In the genomic region with DNA sequence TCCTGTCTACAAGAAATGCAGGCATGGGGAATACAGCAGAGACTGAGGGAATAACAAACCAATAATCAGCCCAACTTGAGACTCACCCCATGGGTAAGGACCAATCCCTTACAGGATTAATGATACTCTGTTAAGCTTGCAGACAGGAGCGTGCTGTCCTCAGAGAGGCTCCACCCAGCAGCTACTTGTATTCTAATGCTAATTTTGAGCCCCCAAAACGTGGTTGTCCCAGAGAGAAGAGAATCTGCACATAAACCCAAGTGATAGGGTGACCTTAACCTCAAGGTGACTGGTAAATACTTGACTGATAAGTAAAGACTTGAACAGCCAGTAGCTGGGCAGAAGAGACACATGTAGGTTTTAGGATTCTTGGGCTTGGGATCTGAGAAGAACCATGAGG, we compare ENCODE assay signal across 27 mouse cellular contexts.
"Had no signal": no experiment of that assay in that cellular context is flagged by ENCODE, and none has a peak within 500 bp of the region (broad histone marks: within the 10 kb centered on the region; RNA-seq: fewer than 3 reads in every experiment).

No protein-coding gene starts in this region.

- H3K4me1 ChIP-seq: heart, embryonic 10.5 days; heart, embryonic 13.5 days; heart, embryonic 15.5 days; hindbrain, embryonic 13.5 days; hindbrain, embryonic 15.5 days; kidney, embryonic 15.5 days; limb, embryonic 10.5 days; limb, embryonic 12.5 days; liver, embryonic 13.5 days; liver, embryonic 15.5 days had no signal

- H3K4me3 ChIP-seq: heart, adult 2 months; heart, embryonic 10.5 days; heart, embryonic 13.5 days; heart, embryonic 15.5 days; hindbrain, embryonic 13.5 days; hindbrain, embryonic 15.5 days; kidney, embryonic 15.5 days; limb, embryonic 10.5 days; limb, embryonic 12.5 days; liver, embryonic 13.5 days; liver, embryonic 15.5 days had no signal

- H3K27ac ChIP-seq: heart, adult 2 months; heart, embryonic 10.5 days; heart, embryonic 13.5 days; heart, embryonic 15.5 days; hindbrain, embryonic 13.5 days; hindbrain, embryonic 15.5 days; hindbrain, postnatal 0 days; kidney, embryonic 15.5 days; kidney, postnatal 0 days; limb, embryonic 10.5 days; limb, embryonic 12.5 days; liver, embryonic 13.5 days; liver, embryonic 15.5 days had no signal

- ATAC-seq: hindbrain, postnatal 0 days; intestine, embryonic 16.5 days had no signal

- H3K36me3 ChIP-seq: hindbrain, embryonic 15.5 days; liver, embryonic 13.5 days; liver, embryonic 15.5 days had no signal

- H3K9ac ChIP-seq: heart, embryonic 13.5 days; heart, embryonic 15.5 days; hindbrain, embryonic 13.5 days; hindbrain, embryonic 15.5 days; kidney, embryonic 15.5 days; limb, embryonic 12.5 days; liver, embryonic 13.5 days; liver, embryonic 15.5 days had no signal

- DNase-seq: gastrocnemius, postnatal 14 days; gastrocnemius, postnatal 36 days; heart, adult 11 months; heart, adult 2 months; heart, postnatal 14 days; heart, postnatal 36 days; kidney, adult 18-20 months; kidney, adult 9 months; kidney, postnatal 14 days; kidney, postnatal 36 days; layer of hippocampus, adult 9-11 months; layer of hippocampus, postnatal 36 days; liver; liver, embryonic 13.5 days had no signal

- H3K27me3 ChIP-seq: heart, embryonic 13.5 days; heart, embryonic 15.5 days; hindbrain, embryonic 13.5 days; hindbrain, embryonic 15.5 days; kidney, embryonic 15.5 days; limb, embryonic 12.5 days; liver, embryonic 13.5 days; liver, embryonic 15.5 days had no signal

- H3K4me2 ChIP-seq: heart, embryonic 13.5 days; heart, embryonic 15.5 days; hindbrain, embryonic 13.5 days; hindbrain, embryonic 15.5 days; kidney, embryonic 15.5 days; limb, embryonic 12.5 days; liver, embryonic 11.5 days; liver, embryonic 13.5 days; liver, embryonic 15.5 days had no signal

- H3K9me3 ChIP-seq: heart, embryonic 10.5 days; heart, embryonic 13.5 days; heart, embryonic 15.5 days; hindbrain, embryonic 13.5 days; hindbrain, embryonic 15.5 days; kidney, embryonic 15.5 days; limb, embryonic 10.5 days; limb, embryonic 12.5 days; liver, embryonic 13.5 days; liver, embryonic 15.5 days had no signal
